Mouse (Mus musculus) c-Kit-positive CD71-negative TER-119-negative erythroid progenitor cells, embryonic 14.5 days (primary cell): Measurements from ENCODE around the gene Cmtm7.
"Not testable (repeated sequence)": the region's sequence is repeated elsewhere in the genome, so short reads cannot be mapped to it uniquely, and the experiment has no call there.

Experiments used
- DNase-seq: peaks from one replicate; pipeline ENCODE4 v3.0.0-alpha.2; 2013; ENCODE audit warnings: low read depth

Gene Cmtm7

GRCm38 (mm10) chr9:114761848-114762247, 19.8 kb downstream of the Cmtm7 start:
- no peak for DNase-seq

GRCm38 (mm10) chr9:114760353-114760752, 21.3 kb downstream of the Cmtm7 start:
- DNase-seq, result no peak

GRCm38 (mm10) chr9:114759886-114760285, 21.8 kb downstream of the Cmtm7 start:
- no peak for DNase-seq

GRCm38 (mm10) chr9:114758801-114759200, 22.9 kb downstream of the Cmtm7 start:
- DNase-seq, result no peak

GRCm38 (mm10) chr9:114758272-114758671, 23.4 kb downstream of the Cmtm7 start:
- DNase-seq, result no peak

GRCm38 (mm10) chr9:114752863-114753484, 28.7 kb downstream of the Cmtm7 start:
- DNase-seq, result peak; percentile 84

- no peak for DNase-seq
Measured at GRCm38 (mm10) chr9:114752311-114752710, 29.3 kb downstream of the Cmtm7 start.

- no peak for DNase-seq
Measured at GRCm38 (mm10) chr9:114751582-114751981, 30.1 kb downstream of the Cmtm7 start.

- no peak for DNase-seq
Measured at GRCm38 (mm10) chr9:114747466-114747865, 34.2 kb downstream of the Cmtm7 start.

- no peak for DNase-seq
Measured at GRCm38 (mm10) chr9:114747012-114747411, 34.6 kb downstream of the Cmtm7 start.

- DNase-seq, result no peak
Measured at GRCm38 (mm10) chr9:114745654-114746053, 36.0 kb downstream of the Cmtm7 start.

- DNase-seq, result no peak
Measured at GRCm38 (mm10) chr9:114745163-114745562, 36.5 kb downstream of the Cmtm7 start.

GRCm38 (mm10) chr9:114742731-114743130, 38.9 kb downstream of the Cmtm7 start:
- peak; percentile 59 for DNase-seq

GRCm38 (mm10) chr9:114740336-114740735, 41.3 kb downstream of the Cmtm7 start:
- DNase-seq, result no peak

GRCm38 (mm10) chr9:114736442-114736841, 45.2 kb downstream of the Cmtm7 start:
- no peak for DNase-seq

GRCm38 (mm10) chr9:114733238-114733637, 48.4 kb downstream of the Cmtm7 start:
- DNase-seq, result no peak

GRCm38 (mm10) chr9:114731871-114732682, 49.6 kb downstream of the Cmtm7 start:
- DNase-seq, result no peak

GRCm38 (mm10) chr9:114731011-114731755, 50.5 kb downstream of the Cmtm7 start, which contains the start of gene Cmtm6:
TSS of gene Cmtm6 (plus strand) at chr9:114731116.
- DNase-seq, result peak; percentile 93

GRCm38 (mm10) chr9:114729911-114730805, 51.5 kb downstream of the Cmtm7 start:
- DNase-seq, result no peak

GRCm38 (mm10) chr9:114728432-114728831, 53.2 kb downstream of the Cmtm7 start:
- DNase-seq, result not testable (repeated sequence)

GRCm38 (mm10) chr9:114727315-114727714, 54.3 kb downstream of the Cmtm7 start:
- peak; percentile 48 for DNase-seq
